ENCODE assay signal across 7 mouse cellular contexts in genomic region chr2:118114671-118115070, GRCm38 (mm10). TPM values are rescaled to one million over a fixed set of nuclear protein-coding genes. Genes with fewer than 3 reads are reported as not detected.
DNase-seq lines count a peak whose midpoint lies in the region; ATAC-seq and TF ChIP-seq lines count a peak whose summit lies in the region.

No protein-coding gene starts in this region.

- 64% methylated on average over 10 of the region's 10 CpGs for WGBS in kidney, postnatal 0 days
- 71% methylated on average over 10 of the region's 10 CpGs for WGBS in embryonic facial prominence, embryonic 12.5 days
- WGBS in forebrain, embryonic 14.5 days = 78% methylated on average over 10 of the region's 10 CpGs
- WGBS in liver, postnatal 0 days (ENCODE audit: insufficient replicate concordance) = 77% methylated on average over 10 of the region's 10 CpGs

- peak overlapping the region; percentile 52 for H3K4me3 ChIP-seq in kidney, postnatal 0 days (replicated peaks; ENCODE audit: low read depth, low read length)
- H3K4me3 ChIP-seq in embryonic facial prominence, embryonic 12.5 days = peak overlapping the region; percentile 59
- H3K4me3 ChIP-seq in forebrain, embryonic 14.5 days (ENCODE audit: low read depth, low read length) = no peak overlapping the region
- peak overlapping the region; percentile 55; the same call in 1 of the 2 replicates for H3K4me3 ChIP-seq in liver, postnatal 0 days (ENCODE audit: low read depth, low read length)

- H3K4me1 ChIP-seq in kidney, postnatal 0 days (replicated peaks; ENCODE audit: insufficient read depth, low read length) = peaks cover 5% of the 10 kb centered on the region
- H3K4me1 ChIP-seq in embryonic facial prominence, embryonic 12.5 days = peaks cover 36% of the 10 kb centered on the region
- peaks cover 8% of the 10 kb centered on the region for H3K4me1 ChIP-seq in forebrain, embryonic 14.5 days (ENCODE audit: control insufficient read depth, insufficient read depth, low read length)
- 0 out of 2 replicates have a peak, but pooled peaks cover 3% of the 10 kb centered on the region for H3K4me1 ChIP-seq in liver, postnatal 0 days (ENCODE audit: insufficient read depth)

- H3K9ac ChIP-seq in kidney, postnatal 0 days (ENCODE audit: low read depth, low read length) = no peak overlapping the region
- H3K9ac ChIP-seq in embryonic facial prominence, embryonic 12.5 days = peak overlapping the region; percentile 71; the same call in 1 of the 2 replicates
- H3K9ac ChIP-seq in forebrain, embryonic 14.5 days (ENCODE audit: low read length) = no peak overlapping the region
- no peak overlapping the region for H3K9ac ChIP-seq in liver, postnatal 0 days (replicated peaks)

- no peaks in the 10 kb centered on the region for H3K9me3 ChIP-seq in kidney, postnatal 0 days (replicated peaks; ENCODE audit: low read length)
- no peaks in the 10 kb centered on the region for H3K9me3 ChIP-seq in embryonic facial prominence, embryonic 12.5 days
- H3K9me3 ChIP-seq in forebrain, embryonic 14.5 days (replicated peaks; ENCODE audit: control insufficient read depth, low read length) = no peaks in the 10 kb centered on the region
- no peaks in the 10 kb centered on the region for H3K9me3 ChIP-seq in liver, postnatal 0 days (ENCODE audit: low read length)

- DNase-seq in kidney, postnatal 0 days (ENCODE audit: low spot score) = no peak
- no peak for DNase-seq in kidney, postnatal 36 days
- no peak for DNase-seq in forebrain, embryonic 14.5 days (ENCODE audit: low spot score)
- DNase-seq in liver, postnatal 0 days = no peak
- DNase-seq in thymus, postnatal 25 days = no peak

- H3K27me3 ChIP-seq in kidney, postnatal 0 days (ENCODE audit: insufficient read depth, low read length) = no peaks in the 10 kb centered on the region
- 0 out of 2 replicates have a peak, but pooled peaks cover 2% of the 10 kb centered on the region for H3K27me3 ChIP-seq in embryonic facial prominence, embryonic 12.5 days
- peaks cover 5% of the 10 kb centered on the region; the same call in 1 of the 2 replicates for H3K27me3 ChIP-seq in forebrain, embryonic 14.5 days (replicated peaks; ENCODE audit: control insufficient read depth, insufficient read depth, low read length)
- peaks cover 14% of the 10 kb centered on the region for H3K27me3 ChIP-seq in liver, postnatal 0 days (ENCODE audit: insufficient read depth, low read length)

- TF ChIP-seq CTCF in kidney, postnatal 0 days (IDR thresholded peaks at IDR 0.05; ENCODE audit: low read depth) = no peak
- TF ChIP-seq CTCF in liver, postnatal 0 days (IDR thresholded peaks at IDR 0.05; ENCODE audit: low read depth) = no peak

- H3K36me3 ChIP-seq in kidney, postnatal 0 days (ENCODE audit: insufficient read depth, low read length) = peaks cover 30% of the 10 kb centered on the region
- peaks cover 43% of the 10 kb centered on the region for H3K36me3 ChIP-seq in embryonic facial prominence, embryonic 12.5 days
- peaks cover 3% of the 10 kb centered on the region; the same call in 1 of the 2 replicates for H3K36me3 ChIP-seq in forebrain, embryonic 14.5 days (ENCODE audit: control insufficient read depth, insufficient read depth, low read length)
- peaks cover 6% of the 10 kb centered on the region; the same call in 1 of the 2 replicates for H3K36me3 ChIP-seq in liver, postnatal 0 days (replicated peaks; ENCODE audit: insufficient read depth, low read length)

- no peak overlapping the region for H3K27ac ChIP-seq in kidney, postnatal 0 days
- H3K27ac ChIP-seq in embryonic facial prominence, embryonic 12.5 days = 0 out of 2 replicates have a peak overlapping the region, but pooled peaks have one; percentile 41
- no peak overlapping the region for H3K27ac ChIP-seq in forebrain, embryonic 14.5 days (ENCODE audit: low read depth, low read length)
- no peak overlapping the region for H3K27ac ChIP-seq in liver, postnatal 0 days (ENCODE audit: low read depth)

- H3K4me2 ChIP-seq in kidney, postnatal 0 days (ENCODE audit: low read length) = peak overlapping the region; percentile 92
- H3K4me2 ChIP-seq in embryonic facial prominence, embryonic 12.5 days (replicated peaks) = peak overlapping the region; percentile 88
- peak overlapping the region; percentile 90; the same call in 1 of the 2 replicates for H3K4me2 ChIP-seq in forebrain, embryonic 14.5 days (ENCODE audit: low read length)
- peak overlapping the region; percentile 79 for H3K4me2 ChIP-seq in liver, postnatal 0 days (ENCODE audit: low read depth, low read length)

- TF ChIP-seq EP300 in liver, postnatal 0 days (IDR thresholded peaks at IDR 0.05; ENCODE audit: low read depth) = no peak

- no peak for ATAC-seq in kidney, postnatal 0 days (replicated peaks; ENCODE audit: low FRiP score, low read depth)
- ATAC-seq in embryonic facial prominence, embryonic 12.5 days (ENCODE audit: insufficient number of reproducible peaks, insufficient read depth, low FRiP score, low TSS enrichment) = no peak
- ATAC-seq in forebrain, embryonic 14.5 days = no peak
- ATAC-seq in liver, postnatal 0 days = no peak
- no peak for ATAC-seq in erythroid progenitor cell, adult 5-6 weeks (replicated peaks; ENCODE audit: low FRiP score, poor library complexity, severe bottlenecking)

RNA-seq across cellular contexts. Expression of gene Thbs1, which starts 3.0 kb away (rescaled TPM):
- 38.1 and 38.5 TPM in 2 replicates for polyA plus RNA-seq in kidney, postnatal 0 days (2015; fragmentation: Nextera tagmentation; extraction: Ambion mirVana)
- polyA plus RNA-seq in embryonic facial prominence, embryonic 12.5 days (2016; fragmentation: Nextera tagmentation; extraction: Ambion mirVana) = 90.3 and 91.5 TPM in 2 replicates
- polyA plus RNA-seq in forebrain, embryonic 14.5 days (2014; fragmentation: Nextera tagmentation; extraction: Ambion mirVana) = 5.8 and 8.3 TPM in 2 replicates
- polyA plus RNA-seq in liver, postnatal 0 days (2015; fragmentation: Nextera tagmentation; extraction: Ambion mirVana) = 22.7 and 29.3 TPM in 2 replicates
- total RNA-seq in erythroid progenitor cell, adult 5-6 weeks (2015; ENCODE audit: low replicate concordance) = 5.8 and 12.6 TPM in 2 replicates
- 2.7 and 5.1 TPM in 2 replicates for total RNA-seq in erythroid progenitor cell, adult 5-6 weeks (2017; ENCODE audit: low replicate concordance)
